Mouse (Mus musculus) adrenal gland, postnatal 10 days (tissue): Measurements from ENCODE around the gene Adh1. TPM values are rescaled to one million over a fixed set of nuclear protein-coding genes. Genes with fewer than 3 reads are reported as not detected.

Source experiments
- total RNA-seq, 2 experiments: library from RNA; stranded (reverse); gene quantifications; 2 replicates each; pipeline ENCODE4 v1.2.3; 2021

Gene Adh1
- total RNA-seq, 2 experiments from 2014 or later: 2,760 to 3,266 TPM

Other genes starting within 250 kb of the Adh1 start
- 10 to 100 TPM in 1 of 2 experiments, 1 to 10 TPM in 1; 2.5 to 11.6 TPM for gene 1110002E22Rik, start 195.9 kb upstream of the Adh1 start, total RNA-seq
- gene Gm5105, start 193.6 kb upstream of the Adh1 start, total RNA-seq: under 1 TPM in 1 of 2 experiments, not detected in 1; 0.33 TPM
- 10 to 100 TPM in 1 of 2 experiments, 1 to 10 TPM in 1; 8.2 to 10.9 TPM for gene Trmt10a, start 117.5 kb upstream of the Adh1 start, total RNA-seq
- 10 to 100 TPM; 16.3 to 30.1 TPM for gene Mttp, start 116.0 kb upstream of the Adh1 start, total RNA-seq
- not detected for gene 4930579F01Rik, start 67.2 kb upstream of the Adh1 start, total RNA-seq
- 10 to 100 TPM; 10.8 to 23.5 TPM for gene Adh7, start 43.2 kb upstream of the Adh1 start, total RNA-seq
- gene Adh6a, start 52.3 kb downstream of the Adh1 start, total RNA-seq: under 1 TPM in 1 of 2 experiments, not detected in 1; 0.21 TPM
- 1 to 10 TPM; 1.1 to 1.2 TPM for gene Adh6b, start 80.8 kb downstream of the Adh1 start, total RNA-seq
- gene Adh4, start 154.5 kb downstream of the Adh1 start, total RNA-seq: 1 to 10 TPM; 3.6 to 4.4 TPM
- 100 to 1,000 TPM; 209 TPM for gene Adh5, start 182.1 kb downstream of the Adh1 start, total RNA-seq
- 10 to 100 TPM; 47.0 to 50.4 TPM for gene Metap1, start 228.5 kb downstream of the Adh1 start, total RNA-seq